8 mouse cellular contexts compared by ENCODE assay signal in genomic region chr11:60045676-60046057, GRCm38 (mm10). TPM values are rescaled to one million over a fixed set of nuclear protein-coding genes. Genes with fewer than 3 reads are reported as not detected.
DNase-seq lines count a peak whose midpoint lies in the region; ATAC-seq and TF ChIP-seq lines count a peak whose summit lies in the region.

No protein-coding gene starts in this region.

- peaks cover 22% of the 10 kb centered on the region for H3K4me1 ChIP-seq in liver, embryonic 12.5 days
- H3K4me1 ChIP-seq in stomach, postnatal 0 days (replicated peaks; ENCODE audit: control insufficient read depth, insufficient read depth): peaks cover 2% of the 10 kb centered on the region; the same call in 1 of the 2 replicates

- H3K27ac ChIP-seq in gastrocnemius, adult 2 months: peak overlapping the region; percentile 93
- peak overlapping the region; percentile 81 for H3K27ac ChIP-seq in liver, embryonic 12.5 days
- H3K27ac ChIP-seq in stomach, postnatal 0 days (replicated peaks): peak overlapping the region; percentile 87

- H3K4me3 ChIP-seq in gastrocnemius, adult 2 months: peak overlapping the region; percentile 79
- peak overlapping the region; percentile 60 for H3K4me3 ChIP-seq in liver, embryonic 12.5 days
- H3K4me3 ChIP-seq in stomach, postnatal 0 days (ENCODE audit: low read depth, low read length): peak overlapping the region; percentile 50

- H3K4me2 ChIP-seq in liver, embryonic 12.5 days: peak overlapping the region; percentile 72
- peak overlapping the region; percentile 60 for H3K4me2 ChIP-seq in stomach, postnatal 0 days (replicated peaks; ENCODE audit: low read depth)

- no peak for TF ChIP-seq CTCF in gastrocnemius, adult 2 months (IDR thresholded peaks at IDR 0.05)
- no peak for TF ChIP-seq CTCF in stomach, postnatal 0 days (IDR thresholded peaks at IDR 0.05; ENCODE audit: low read depth)

- intact Hi-C loops in gastrocnemius, adult 2 months (cut with DNase I): no loop called here

- WGBS in liver, embryonic 12.5 days (ENCODE audit: insufficient replicate concordance): 6% methylated on average over 3 of the region's 3 CpGs
- 5% methylated on average over 3 of the region's 3 CpGs for WGBS in stomach, postnatal 0 days

- no peak for TF ChIP-seq EP300 in stomach, postnatal 0 days (optimal IDR thresholded peaks at IDR 0.05)

- ATAC-seq in liver, embryonic 12.5 days: peak; percentile 52
- peak; percentile 15 for ATAC-seq in stomach, postnatal 0 days (ENCODE audit: low FRiP score, low TSS enrichment)

- peak overlapping the region; percentile 64 for H3K9ac ChIP-seq in liver, embryonic 12.5 days
- H3K9ac ChIP-seq in stomach, postnatal 0 days (ENCODE audit: low read length): peak overlapping the region; percentile 47

- H3K36me3 ChIP-seq in liver, embryonic 12.5 days: no peaks in the 10 kb centered on the region
- H3K36me3 ChIP-seq in stomach, postnatal 0 days (ENCODE audit: control insufficient read depth, insufficient read depth, low read length): no peaks in the 10 kb centered on the region

- H3K9me3 ChIP-seq in liver, embryonic 12.5 days (replicated peaks): no peaks in the 10 kb centered on the region
- H3K9me3 ChIP-seq in stomach, postnatal 0 days (ENCODE audit: control insufficient read depth, low read length): no peaks in the 10 kb centered on the region

- DNase-seq in gastrocnemius, adult 2 months: no peak
- DNase-seq in gastrocnemius, postnatal 10 days: no peak
- DNase-seq in thymus, postnatal 14 days: peak; percentile 9
- DNase-seq in thymus, adult 18-20 months: no peak
- DNase-seq in stomach, postnatal 0 days (ENCODE audit: low spot score): no peak
- DNase-seq in urinary bladder, postnatal 36 days (ENCODE audit: low spot score in 2 of 2): no peak
- DNase-seq in layer of hippocampus, adult 18-20 months (ENCODE audit: low spot score in 2 of 2): no peak

- H3K27me3 ChIP-seq in liver, embryonic 12.5 days (replicated peaks): 0 out of 2 replicates have a peak, but pooled peaks cover 6% of the 10 kb centered on the region
- no peaks in the 10 kb centered on the region for H3K27me3 ChIP-seq in stomach, postnatal 0 days (ENCODE audit: control insufficient read depth, insufficient read depth, low read length)

RNA-seq across cellular contexts. Expression of gene Pemt, which starts 0.6 kb away (rescaled TPM):
- total RNA-seq in gastrocnemius, adult 2 months (2021): 1 to 10 TPM; 3.4 to 3.5 TPM
- 1 to 10 TPM; 3.0 to 4.0 TPM for total RNA-seq in gastrocnemius, postnatal 10 days (2021)
- polyA plus RNA-seq in liver, embryonic 12.5 days (2016; fragmentation: Nextera tagmentation; extraction: Ambion mirVana): 7.3 and 8.1 TPM in 2 replicates
- 8.3 and 9.0 TPM in 2 replicates for polyA plus RNA-seq in stomach, postnatal 0 days (2015; fragmentation: Nextera tagmentation; extraction: Ambion mirVana)
- total RNA-seq in layer of hippocampus, adult 18-20 months (2021): 1 to 10 TPM; 2.4 to 7.8 TPM

RNA-seq across cellular contexts. Expression of gene Rai1, which starts 59.1 kb away (rescaled TPM):
- total RNA-seq in gastrocnemius, adult 2 months (2021): 10 to 100 TPM; 23.8 to 27.3 TPM
- total RNA-seq in gastrocnemius, postnatal 10 days (2021): 10 to 100 TPM; 27.7 to 37.6 TPM
- polyA plus RNA-seq in liver, embryonic 12.5 days (2016; fragmentation: Nextera tagmentation; extraction: Ambion mirVana): 11.3 and 11.6 TPM in 2 replicates
- polyA plus RNA-seq in stomach, postnatal 0 days (2015; fragmentation: Nextera tagmentation; extraction: Ambion mirVana): 10.6 and 10.7 TPM in 2 replicates
- 10 to 100 TPM; 76.2 to 80.9 TPM for total RNA-seq in layer of hippocampus, adult 18-20 months (2021)
